Mouse (Mus musculus): ENCODE measurements around the gene Ttll2. TPM values are rescaled to one million over a fixed set of nuclear protein-coding genes. Genes with fewer than 3 reads are reported as not detected.
"Not testable (repeated sequence)": the region's sequence is repeated elsewhere in the genome, so short reads cannot be mapped to it uniquely, and the experiment has no call there.

Gene Ttll2
- not detected in 2 replicates for polyA plus RNA-seq (2016; fragmentation: Nextera tagmentation; extraction: Ambion mirVana)

- H3K9me3 ChIP-seq; DNase-seq (ENCODE audit: low spot score); H3K4me1 ChIP-seq; H3K27me3 ChIP-seq (replicated peaks; ENCODE audit: low read depth, poor library complexity, severe bottlenecking); H3K36me3 ChIP-seq (replicated peaks); H3K27ac ChIP-seq (replicated peaks); H3K4me3 ChIP-seq: not testable (repeated sequence)
- 95% methylated on average over 1 of the region's 1 CpGs for WGBS
These were observed at the start of gene Ttll2 for GRCm38 (mm10) chr17:7352596-7352995. Gene Ttll2 (minus strand): TSS chr17:7352696.

- not testable (repeated sequence) for H3K4me3 ChIP-seq
- WGBS: 91% methylated on average over 6 of the region's 6 CpGs
These were observed 47.3 kb upstream of the Ttll2 start for GRCm38 (mm10) chr17:7399770-7400169.

GRCm38 (mm10) chr17:7398198-7398847, 45.8 kb upstream of the Ttll2 start:
- H3K27me3 ChIP-seq (replicated peaks; ENCODE audit: low read depth, poor library complexity, severe bottlenecking); H3K36me3 ChIP-seq (replicated peaks); DNase-seq (ENCODE audit: low spot score); H3K27ac ChIP-seq (replicated peaks); H3K4me3 ChIP-seq; H3K9me3 ChIP-seq; H3K4me1 ChIP-seq: not testable (repeated sequence)
- 88% methylated on average over 6 of the region's 6 CpGs for WGBS

More at GRCm38 (mm10) chr17:7399770-7400169, 47.3 kb upstream of the Ttll2 start:
- not testable (repeated sequence) for DNase-seq (ENCODE audit: low spot score); H3K4me1 ChIP-seq; H3K27me3 ChIP-seq (replicated peaks; ENCODE audit: low read depth, poor library complexity, severe bottlenecking); H3K27ac ChIP-seq (replicated peaks); H3K9me3 ChIP-seq; H3K36me3 ChIP-seq (replicated peaks)

GRCm38 (mm10) chr17:7397079-7397478, 44.6 kb upstream of the Ttll2 start:
- H3K27me3 ChIP-seq (replicated peaks; ENCODE audit: low read depth, poor library complexity, severe bottlenecking); H3K9me3 ChIP-seq; H3K4me1 ChIP-seq; H3K4me3 ChIP-seq; H3K27ac ChIP-seq (replicated peaks); H3K36me3 ChIP-seq (replicated peaks); DNase-seq (ENCODE audit: low spot score): not testable (repeated sequence)
- WGBS: 89% methylated on average over 13 of the region's 13 CpGs

GRCm38 (mm10) chr17:7396288-7396687, 43.8 kb upstream of the Ttll2 start:
- WGBS: no CpG with 5 or more reads among the region's 2 CpGs
- not testable (repeated sequence) for H3K36me3 ChIP-seq (replicated peaks); H3K4me1 ChIP-seq; H3K4me3 ChIP-seq; H3K27ac ChIP-seq (replicated peaks); H3K27me3 ChIP-seq (replicated peaks; ENCODE audit: low read depth, poor library complexity, severe bottlenecking); DNase-seq (ENCODE audit: low spot score); H3K9me3 ChIP-seq

GRCm38 (mm10) chr17:7395671-7396070, 43.2 kb upstream of the Ttll2 start:
- H3K27ac ChIP-seq (replicated peaks); H3K4me1 ChIP-seq; H3K36me3 ChIP-seq (replicated peaks); DNase-seq (ENCODE audit: low spot score); H3K9me3 ChIP-seq; H3K4me3 ChIP-seq; H3K27me3 ChIP-seq (replicated peaks; ENCODE audit: low read depth, poor library complexity, severe bottlenecking): not testable (repeated sequence)
- WGBS: 89% methylated on average over 8 of the region's 8 CpGs

- not testable (repeated sequence) for H3K4me1 ChIP-seq; DNase-seq (ENCODE audit: low spot score); H3K27ac ChIP-seq (replicated peaks); H3K9me3 ChIP-seq; H3K4me3 ChIP-seq; H3K36me3 ChIP-seq (replicated peaks); H3K27me3 ChIP-seq (replicated peaks; ENCODE audit: low read depth, poor library complexity, severe bottlenecking)
- 86% methylated on average over 7 of the region's 7 CpGs for WGBS
These were observed 42.6 kb upstream of the Ttll2 start for GRCm38 (mm10) chr17:7395116-7395515.

GRCm38 (mm10) chr17:7389898-7390297, 37.4 kb upstream of the Ttll2 start:
- H3K36me3 ChIP-seq (replicated peaks); H3K9me3 ChIP-seq; H3K4me3 ChIP-seq; H3K4me1 ChIP-seq; H3K27ac ChIP-seq (replicated peaks); DNase-seq (ENCODE audit: low spot score); H3K27me3 ChIP-seq (replicated peaks; ENCODE audit: low read depth, poor library complexity, severe bottlenecking): not testable (repeated sequence)
- 83% methylated on average over 7 of the region's 7 CpGs for WGBS

GRCm38 (mm10) chr17:7388958-7389356, 36.5 kb upstream of the Ttll2 start:
- WGBS: 87% methylated on average over 8 of the region's 8 CpGs
- not testable (repeated sequence) for H3K27me3 ChIP-seq (replicated peaks; ENCODE audit: low read depth, poor library complexity, severe bottlenecking); H3K9me3 ChIP-seq; H3K36me3 ChIP-seq (replicated peaks); DNase-seq (ENCODE audit: low spot score); H3K27ac ChIP-seq (replicated peaks); H3K4me1 ChIP-seq; H3K4me3 ChIP-seq

GRCm38 (mm10) chr17:7388341-7388957, 36.0 kb upstream of the Ttll2 start:
- not testable (repeated sequence) for H3K4me1 ChIP-seq; DNase-seq (ENCODE audit: low spot score); H3K27me3 ChIP-seq (replicated peaks; ENCODE audit: low read depth, poor library complexity, severe bottlenecking); H3K36me3 ChIP-seq (replicated peaks); H3K4me3 ChIP-seq; H3K9me3 ChIP-seq; H3K27ac ChIP-seq (replicated peaks)
- no CpG with 5 or more reads among the region's 2 CpGs for WGBS

GRCm38 (mm10) chr17:7386016-7386415, 33.5 kb upstream of the Ttll2 start:
- H3K27me3 ChIP-seq (replicated peaks; ENCODE audit: low read depth, poor library complexity, severe bottlenecking); H3K36me3 ChIP-seq (replicated peaks); H3K4me1 ChIP-seq; H3K9me3 ChIP-seq; H3K27ac ChIP-seq (replicated peaks); H3K4me3 ChIP-seq: not testable (repeated sequence)
- 79% methylated on average over 8 of the region's 8 CpGs for WGBS
- peak; percentile 8 for DNase-seq (ENCODE audit: low spot score)

GRCm38 (mm10) chr17:7385364-7385763, 32.9 kb upstream of the Ttll2 start, which contains the start of gene Unc93a2:
Gene Unc93a2 (minus strand): TSS chr17:7385464.
- H3K27me3 ChIP-seq (replicated peaks; ENCODE audit: low read depth, poor library complexity, severe bottlenecking); DNase-seq (ENCODE audit: low spot score); H3K36me3 ChIP-seq (replicated peaks); H3K27ac ChIP-seq (replicated peaks); H3K4me3 ChIP-seq; H3K4me1 ChIP-seq; H3K9me3 ChIP-seq: not testable (repeated sequence)
- 77% methylated on average over 3 of the region's 3 CpGs for WGBS
